Mouse (Mus musculus): ENCODE data around the gene Ryr1. TPM values are rescaled to one million over a fixed set of nuclear protein-coding genes. Genes with fewer than 3 reads are reported as not detected.

Gene Ryr1
- polyA plus RNA-seq, 1 experiment, result 0.05 TPM

DNA sequence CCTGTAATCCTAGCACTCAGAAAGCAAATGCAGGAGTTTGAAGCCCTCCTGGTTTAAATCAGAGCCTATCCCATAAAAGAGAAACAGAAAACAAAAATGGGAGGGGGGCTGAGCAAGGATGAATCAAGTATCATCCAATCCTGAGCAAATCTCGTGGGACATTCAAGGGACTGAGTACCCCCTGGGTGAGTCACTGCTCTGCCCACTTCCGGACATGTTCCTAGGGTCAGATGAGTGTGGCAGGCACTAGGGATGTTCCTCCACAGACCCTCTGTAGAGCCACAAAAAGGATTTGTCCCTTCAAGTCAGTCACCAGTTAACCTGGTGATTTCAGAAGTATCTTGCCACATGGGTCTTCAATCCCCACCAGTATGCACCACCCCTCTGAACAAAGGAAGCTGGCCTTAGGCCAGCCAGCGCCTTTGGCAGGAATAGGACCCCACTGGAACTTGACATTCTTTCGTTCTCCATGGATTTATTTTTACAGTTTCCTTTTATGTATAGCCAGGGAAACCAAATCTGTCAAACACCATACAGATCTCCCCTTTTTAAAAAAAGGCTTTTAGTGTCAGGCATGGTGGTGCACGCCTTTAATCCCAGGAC is 169.6 kb downstream of the Ryr1 start:
- H3K27ac ChIP-seq (ENCODE audit: insufficient read depth, low read depth, low read length), result peak overlapping the region; percentile 32; the same call in 1 of the 2 replicates
- 52% methylated on average over 5 of the region's 5 CpGs for WGBS
- TF ChIP-seq POLR2A (IDR thresholded peaks at IDR 0.05; ENCODE audit: low read depth, low read length) (no peak), CTCF (IDR thresholded peaks at IDR 0.05; ENCODE audit: extremely low read depth, insufficient read length, insufficient replicate concordance, low read depth, low read length) (peak; percentile 4; the same call in 1 of the 2 replicates)
- H3K27me3 ChIP-seq (ENCODE audit: control insufficient read depth, insufficient read depth, low read length), result no peaks in the 10 kb centered on the region
- peaks cover 33% of the 10 kb centered on the region; the same call in 1 of the 2 replicates for H3K4me1 ChIP-seq (ENCODE audit: control insufficient read depth, insufficient read depth, insufficient read length, low read length)
- no peak overlapping the region for H3K4me3 ChIP-seq (ENCODE audit: low read depth, low read length)
- peaks cover 17% of the 10 kb centered on the region for H3K36me3 ChIP-seq (ENCODE audit: control insufficient read depth, insufficient read depth, low read length)

DNA sequence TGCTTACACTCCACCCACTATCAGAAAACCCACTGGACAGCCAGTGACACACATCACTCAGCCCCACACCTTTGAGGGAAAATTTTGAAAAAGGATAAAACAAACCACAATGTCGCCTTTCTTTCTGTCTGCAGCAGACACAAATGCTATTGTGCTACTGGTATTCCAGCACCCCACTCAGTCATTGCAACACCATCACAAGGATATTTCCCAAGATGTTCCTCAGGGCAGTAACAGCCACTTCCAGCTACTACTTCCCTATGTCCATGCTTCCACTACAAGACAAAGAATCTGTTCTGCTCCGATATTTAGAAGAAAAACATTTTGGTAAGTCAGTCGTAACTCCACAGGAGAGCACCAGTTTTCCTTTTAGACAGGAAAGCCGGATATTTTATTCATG is 170.2 kb downstream of the Ryr1 start:
- Histone ChIP-seq H3K4me1 (ENCODE audit: control insufficient read depth, insufficient read depth, insufficient read length, low read length) (peaks cover 35% of the 10 kb centered on the region; the same call in 1 of the 2 replicates), H3K27me3 (ENCODE audit: control insufficient read depth, insufficient read depth, low read length) (no peaks in the 10 kb centered on the region), H3K36me3 (ENCODE audit: control insufficient read depth, insufficient read depth, low read length) (peaks cover 17% of the 10 kb centered on the region), H3K4me3 (ENCODE audit: low read depth, low read length) (no peak overlapping the region), H3K27ac (ENCODE audit: insufficient read depth, low read depth, low read length) (no peak overlapping the region)
- WGBS, result 75% methylated on average over 4 of the region's 4 CpGs
- TF ChIP-seq CTCF (IDR thresholded peaks at IDR 0.05; ENCODE audit: extremely low read depth, insufficient read length, insufficient replicate concordance, low read depth, low read length), result no peak
- TF ChIP-seq POLR2A (IDR thresholded peaks at IDR 0.05; ENCODE audit: low read depth, low read length), result no peak

DNA sequence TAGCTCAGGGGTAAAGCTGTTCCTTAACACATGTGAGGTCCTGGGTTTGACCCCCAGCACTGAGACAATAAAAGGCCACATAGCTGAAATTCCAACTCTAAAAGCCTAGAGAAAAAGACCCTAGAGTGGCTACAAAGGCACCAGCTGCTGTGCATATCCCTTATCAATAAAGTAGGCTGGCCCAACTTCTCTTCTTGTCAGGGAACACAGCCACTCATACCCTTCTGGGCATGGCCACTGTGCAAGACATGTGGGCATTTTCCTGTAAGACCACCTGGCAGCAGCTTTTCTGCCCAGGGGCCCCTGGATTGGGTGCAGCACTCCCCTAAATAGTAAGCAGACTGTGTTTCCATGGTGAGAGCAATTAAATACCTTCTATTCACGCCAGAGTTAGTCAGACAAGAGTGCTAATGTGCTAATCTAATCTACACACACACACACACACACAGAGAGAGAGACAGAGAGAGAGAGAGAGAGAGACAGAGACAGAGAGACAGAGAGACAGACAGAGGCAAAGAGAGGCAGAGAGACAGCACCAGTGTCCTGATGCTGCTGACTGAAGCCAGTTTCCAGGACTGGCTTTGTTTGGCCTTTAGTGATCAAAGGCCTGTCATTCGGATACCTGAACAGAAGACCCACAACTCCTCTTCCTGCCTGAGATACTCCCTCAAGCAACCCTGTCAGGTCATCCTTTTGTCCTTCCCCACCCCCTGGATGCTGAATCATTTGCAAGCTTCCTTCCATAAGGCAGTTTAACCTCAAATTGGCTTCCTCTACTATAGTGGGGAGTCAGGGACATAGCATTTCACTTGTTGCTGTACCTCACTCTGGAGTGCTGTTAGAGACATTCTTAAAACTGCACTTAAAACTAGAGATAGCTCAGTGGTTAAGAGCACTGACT is 171.3 kb downstream of the Ryr1 start:
- peaks cover 21% of the 10 kb centered on the region for H3K36me3 ChIP-seq (ENCODE audit: control insufficient read depth, insufficient read depth, low read length)
- 21% methylated on average over 2 of the region's 2 CpGs for WGBS
- no peak overlapping the region for H3K4me3 ChIP-seq (ENCODE audit: low read depth, low read length)
- peaks cover 41% of the 10 kb centered on the region; the same call in 1 of the 2 replicates for H3K4me1 ChIP-seq (ENCODE audit: control insufficient read depth, insufficient read depth, insufficient read length, low read length)
- H3K27ac ChIP-seq (ENCODE audit: insufficient read depth, low read depth, low read length), result peak overlapping the region; percentile 58; the same call in 1 of the 2 replicates
- TF ChIP-seq CTCF (IDR thresholded peaks at IDR 0.05; ENCODE audit: extremely low read depth, insufficient read length, insufficient replicate concordance, low read depth, low read length) (no peak; the same call in 1 of the 2 replicates), POLR2A (IDR thresholded peaks at IDR 0.05; ENCODE audit: low read depth, low read length) (no peak)
- H3K27me3 ChIP-seq (ENCODE audit: control insufficient read depth, insufficient read depth, low read length), result no peaks in the 10 kb centered on the region

Other genes starting within 250 kb of the Ryr1 start
- gene Capn12, start 243.8 kb downstream of the Ryr1 start, polyA plus RNA-seq (2012; rRNA removed), result 0.08 and 0.10 TPM in 2 replicates
- 506 and 1,069 TPM in 2 replicates for gene Actn4, start 162.8 kb downstream of the Ryr1 start, polyA plus RNA-seq (2012; rRNA removed)
- gene Eif3k, start 143.3 kb downstream of the Ryr1 start, polyA plus RNA-seq (2012; rRNA removed), result 135 and 169 TPM in 2 replicates
- gene Map4k1, start 143.1 kb downstream of the Ryr1 start, polyA plus RNA-seq (2012; rRNA removed), result 11.1 and 21.3 TPM in 2 replicates
- gene Rasgrp4, start 9.7 kb upstream of the Ryr1 start, polyA plus RNA-seq (2012; rRNA removed), result 3.3 TPM in 2 replicates
- 72.6 and 216 TPM in 2 replicates for gene Fam98c, start 31.1 kb upstream of the Ryr1 start, polyA plus RNA-seq (2012; rRNA removed)
- gene Ggn, start 45.0 kb upstream of the Ryr1 start, polyA plus RNA-seq (2012; rRNA removed), result 0.74 and 0.88 TPM in 2 replicates
- 1.2 and 1.9 TPM in 2 replicates for gene Spred3, start 45.2 kb upstream of the Ryr1 start, polyA plus RNA-seq (2012; rRNA removed)
- gene Psmd8, start 55.5 kb upstream of the Ryr1 start, polyA plus RNA-seq (2012; rRNA removed), result 73.0 and 127 TPM in 2 replicates
- gene Catsperg1, start 88.9 kb upstream of the Ryr1 start, polyA plus RNA-seq (2012; rRNA removed), result 0.32 and 0.53 TPM in 2 replicates
- gene Kcnk6, start 107.3 kb upstream of the Ryr1 start, polyA plus RNA-seq (2012; rRNA removed), result 23.4 and 42.4 TPM in 2 replicates
- gene Yif1b, start 113.2 kb upstream of the Ryr1 start, polyA plus RNA-seq (2012; rRNA removed), result 41.8 and 49.8 TPM in 2 replicates
- gene 2200002D01Rik, start 123.3 kb upstream of the Ryr1 start, polyA plus RNA-seq (2012; rRNA removed), result 287 and 852 TPM in 2 replicates
- 663 and 1,754 TPM in 2 replicates for gene Spint2, start 156.7 kb upstream of the Ryr1 start, polyA plus RNA-seq (2012; rRNA removed)
- gene Ppp1r14a, start 164.1 kb upstream of the Ryr1 start, polyA plus RNA-seq (2012; rRNA removed), result 34.1 and 57.4 TPM in 2 replicates
- 0.47 and 0.53 TPM in 2 replicates for gene Dpf1, start 178.8 kb upstream of the Ryr1 start, polyA plus RNA-seq (2012; rRNA removed)